Mouse (Mus musculus): Measurements from ENCODE around the gene Atoh7. TPM values are rescaled to one million over a fixed set of nuclear protein-coding genes. Genes with fewer than 3 reads are reported as not detected.

Gene Atoh7
- polyA plus RNA-seq, 1 experiment from 2014 or later, result 2.0 TPM

- no peak overlapping the region for H3K9ac ChIP-seq (ENCODE audit: low read length)
- no peak overlapping the region for H3K4me3 ChIP-seq (ENCODE audit: low read depth, low read length)
- no peaks in the 10 kb centered on the region for H3K4me1 ChIP-seq (ENCODE audit: control insufficient read depth, insufficient read depth, low read length)
- H3K27ac ChIP-seq (ENCODE audit: low read depth, low read length), result no peak overlapping the region
- DNase-seq (ENCODE audit: low spot score, missing footprints) (no peak), ATAC-seq (ENCODE audit: low FRiP score) (no peak)
- no peaks in the 10 kb centered on the region for H3K9me3 ChIP-seq (ENCODE audit: control insufficient read depth, low read length)
- WGBS, result 79% methylated on average over 12 of the region's 12 CpGs
- H3K4me2 ChIP-seq, result no peak overlapping the region
- H3K27me3 ChIP-seq (ENCODE audit: control insufficient read depth, insufficient read depth, low read length), result no peaks in the 10 kb centered on the region
- H3K36me3 ChIP-seq (ENCODE audit: control insufficient read depth, insufficient read depth, low read length), result no peaks in the 10 kb centered on the region
These were observed 38.2 kb upstream of the Atoh7 start for GRCm38 (mm10) chr10:63061266-63061665.

GRCm38 (mm10) chr10:63062696-63063095 lies 36.8 kb upstream of the Atoh7 start:
- Histone ChIP-seq H3K4me1 (ENCODE audit: control insufficient read depth, insufficient read depth, low read length) (no peaks in the 10 kb centered on the region), H3K36me3 (ENCODE audit: control insufficient read depth, insufficient read depth, low read length) (no peaks in the 10 kb centered on the region), H3K9me3 (ENCODE audit: control insufficient read depth, low read length) (no peaks in the 10 kb centered on the region), H3K27ac (ENCODE audit: low read depth, low read length) (no peak overlapping the region), H3K4me2 (no peak overlapping the region), H3K27me3 (ENCODE audit: control insufficient read depth, insufficient read depth, low read length) (no peaks in the 10 kb centered on the region), H3K9ac (ENCODE audit: low read length) (no peak overlapping the region), H3K4me3 (ENCODE audit: low read depth, low read length) (no peak overlapping the region)
- ATAC-seq (ENCODE audit: low FRiP score) (no peak), DNase-seq (ENCODE audit: low spot score, missing footprints) (no peak)
- WGBS, result 98% methylated on average over 5 of the region's 5 CpGs

- WGBS, result 71% methylated on average over 7 of the region's 7 CpGs
- no peak overlapping the region for H3K9ac ChIP-seq (ENCODE audit: low read length)
- no peaks in the 10 kb centered on the region for H3K36me3 ChIP-seq (ENCODE audit: control insufficient read depth, insufficient read depth, low read length)
- no peaks in the 10 kb centered on the region for H3K4me1 ChIP-seq (ENCODE audit: control insufficient read depth, insufficient read depth, low read length)
- no peak overlapping the region for H3K27ac ChIP-seq (ENCODE audit: low read depth, low read length)
- H3K9me3 ChIP-seq (ENCODE audit: control insufficient read depth, low read length), result no peaks in the 10 kb centered on the region
- peak; percentile 65 for DNase-seq (ENCODE audit: low spot score, missing footprints)
- no peak overlapping the region for H3K4me3 ChIP-seq (ENCODE audit: low read depth, low read length)
- no peak overlapping the region for H3K4me2 ChIP-seq
- ATAC-seq (ENCODE audit: low FRiP score), result 0 out of 2 replicates have a peak, but pooled peaks have one; percentile 30
- H3K27me3 ChIP-seq (ENCODE audit: control insufficient read depth, insufficient read depth, low read length), result no peaks in the 10 kb centered on the region
These were observed 36.1 kb upstream of the Atoh7 start for GRCm38 (mm10) chr10:63063365-63063764.

DNA sequence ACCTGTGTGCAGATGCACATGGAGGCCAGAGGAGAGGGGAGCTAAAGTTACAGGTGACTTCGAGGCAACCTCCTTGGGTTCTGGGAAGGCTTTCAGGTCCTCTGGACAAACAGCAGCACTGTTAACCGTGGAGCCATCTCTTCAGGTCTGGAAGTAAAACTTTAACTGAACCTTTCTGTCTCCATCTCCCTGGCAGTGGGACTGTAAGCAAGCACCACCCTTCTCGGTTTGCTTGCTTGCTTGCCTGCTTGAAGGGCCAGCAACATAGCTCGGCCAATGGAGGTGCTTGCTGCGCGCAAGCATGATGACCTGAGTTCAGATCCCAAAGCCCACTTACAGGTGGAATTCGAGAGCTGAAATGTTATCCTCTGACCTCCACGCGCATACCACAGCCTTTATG lies 34.9 kb upstream of the Atoh7 start:
- Histone ChIP-seq H3K36me3 (ENCODE audit: control insufficient read depth, insufficient read depth, low read length) (no peaks in the 10 kb centered on the region), H3K27ac (ENCODE audit: low read depth, low read length) (no peak overlapping the region), H3K4me1 (ENCODE audit: control insufficient read depth, insufficient read depth, low read length) (no peaks in the 10 kb centered on the region), H3K4me3 (ENCODE audit: low read depth, low read length) (no peak overlapping the region), H3K27me3 (ENCODE audit: control insufficient read depth, insufficient read depth, low read length) (no peaks in the 10 kb centered on the region), H3K9ac (ENCODE audit: low read length) (no peak overlapping the region), H3K9me3 (ENCODE audit: control insufficient read depth, low read length) (no peaks in the 10 kb centered on the region), H3K4me2 (no peak overlapping the region)
- WGBS, result 83% methylated on average over 9 of the region's 9 CpGs
- DNase-seq (ENCODE audit: low spot score, missing footprints), result no peak
- no peak for ATAC-seq (ENCODE audit: low FRiP score)

- Histone ChIP-seq H3K36me3 (ENCODE audit: control insufficient read depth, insufficient read depth, low read length) (no peaks in the 10 kb centered on the region), H3K27me3 (ENCODE audit: control insufficient read depth, insufficient read depth, low read length) (no peaks in the 10 kb centered on the region), H3K9ac (ENCODE audit: low read length) (no peak overlapping the region), H3K4me2 (no peak overlapping the region), H3K9me3 (ENCODE audit: control insufficient read depth, low read length) (no peaks in the 10 kb centered on the region), H3K4me1 (ENCODE audit: control insufficient read depth, insufficient read depth, low read length) (no peaks in the 10 kb centered on the region), H3K27ac (ENCODE audit: low read depth, low read length) (no peak overlapping the region), H3K4me3 (ENCODE audit: low read depth, low read length) (no peak overlapping the region)
- no peak for DNase-seq (ENCODE audit: low spot score, missing footprints)
- ATAC-seq (ENCODE audit: low FRiP score), result no peak
- 64% methylated on average over 8 of the region's 8 CpGs for WGBS
These were observed 33.9 kb upstream of the Atoh7 start for GRCm38 (mm10) chr10:63065561-63065960.

- Histone ChIP-seq H3K4me2 (no peak overlapping the region), H3K9ac (ENCODE audit: low read length) (no peak overlapping the region), H3K27ac (ENCODE audit: low read depth, low read length) (no peak overlapping the region), H3K4me1 (ENCODE audit: control insufficient read depth, insufficient read depth, low read length) (no peaks in the 10 kb centered on the region), H3K36me3 (ENCODE audit: control insufficient read depth, insufficient read depth, low read length) (no peaks in the 10 kb centered on the region), H3K9me3 (ENCODE audit: control insufficient read depth, low read length) (no peaks in the 10 kb centered on the region), H3K27me3 (ENCODE audit: control insufficient read depth, insufficient read depth, low read length) (no peaks in the 10 kb centered on the region), H3K4me3 (ENCODE audit: low read depth, low read length) (no peak overlapping the region)
- ATAC-seq (ENCODE audit: low FRiP score) (peak; percentile 86), DNase-seq (ENCODE audit: low spot score, missing footprints) (peak; percentile 97)
- 8% methylated on average over 5 of the region's 5 CpGs for WGBS
These were observed 33.5 kb upstream of the Atoh7 start for GRCm38 (mm10) chr10:63065988-63066387.

- DNase-seq (ENCODE audit: low spot score, missing footprints) (no peak), ATAC-seq (ENCODE audit: low FRiP score) (no peak)
- 85% methylated on average over 10 of the region's 10 CpGs for WGBS
- no peak overlapping the region for H3K27ac ChIP-seq (ENCODE audit: low read depth, low read length)
- H3K9ac ChIP-seq (ENCODE audit: low read length), result no peak overlapping the region
- H3K27me3 ChIP-seq (ENCODE audit: control insufficient read depth, insufficient read depth, low read length), result no peaks in the 10 kb centered on the region
- H3K4me1 ChIP-seq (ENCODE audit: control insufficient read depth, insufficient read depth, low read length), result peaks cover 12% of the 10 kb centered on the region
- H3K4me2 ChIP-seq, result no peak overlapping the region
- no peaks in the 10 kb centered on the region for H3K36me3 ChIP-seq (ENCODE audit: control insufficient read depth, insufficient read depth, low read length)
- H3K4me3 ChIP-seq (ENCODE audit: low read depth, low read length), result no peak overlapping the region
- H3K9me3 ChIP-seq (ENCODE audit: control insufficient read depth, low read length), result no peaks in the 10 kb centered on the region
These were observed 13.1 kb upstream of the Atoh7 start for GRCm38 (mm10) chr10:63086304-63086703.

DNA sequence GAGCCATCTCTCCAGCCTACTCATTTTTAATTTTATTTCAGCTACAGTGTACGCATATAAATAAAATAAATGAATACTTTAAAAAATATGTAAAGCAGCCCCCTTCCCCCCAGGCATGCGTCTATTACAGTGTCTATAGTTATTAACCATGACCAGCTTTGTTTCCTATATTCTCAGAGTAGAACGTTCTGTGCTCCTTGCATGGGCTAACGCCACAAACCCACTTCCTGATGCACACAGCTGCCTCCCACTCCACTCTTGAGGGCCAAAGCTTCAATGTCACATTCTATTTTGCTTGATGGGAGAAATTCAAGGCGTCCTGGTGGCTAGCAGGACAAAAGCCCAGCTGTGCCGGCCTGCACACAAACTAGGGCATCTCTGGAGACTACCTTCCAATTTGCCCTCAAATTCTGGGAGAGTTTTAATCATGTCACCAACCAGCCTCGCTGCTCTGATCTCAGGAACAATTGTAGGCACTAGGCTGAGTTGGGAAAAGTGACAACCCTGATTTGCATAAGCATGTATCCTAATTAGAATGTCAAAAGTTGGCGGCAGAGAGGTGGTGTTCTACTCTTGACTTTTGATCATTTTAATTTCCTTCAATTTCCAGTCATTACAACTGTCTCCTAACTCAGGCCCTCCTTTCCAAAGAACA lies 10.2 kb upstream of the Atoh7 start:
- Histone ChIP-seq H3K9me3 (ENCODE audit: control insufficient read depth, low read length) (no peaks in the 10 kb centered on the region), H3K27ac (ENCODE audit: low read depth, low read length) (no peak overlapping the region; the same call in 1 of the 2 replicates), H3K9ac (ENCODE audit: low read length) (peak overlapping the region; percentile 47), H3K4me2 (peak overlapping the region; percentile 48), H3K27me3 (ENCODE audit: control insufficient read depth, insufficient read depth, low read length) (no peaks in the 10 kb centered on the region), H3K36me3 (ENCODE audit: control insufficient read depth, insufficient read depth, low read length) (no peaks in the 10 kb centered on the region), H3K4me3 (ENCODE audit: low read depth, low read length) (peak overlapping the region; percentile 22), H3K4me1 (ENCODE audit: control insufficient read depth, insufficient read depth, low read length) (peaks cover 12% of the 10 kb centered on the region)
- 25% methylated on average over 8 of the region's 8 CpGs for WGBS
- DNase-seq (ENCODE audit: low spot score, missing footprints) (peak; percentile 91), ATAC-seq (ENCODE audit: low FRiP score) (peak; percentile 59; the same call in 1 of the 2 replicates)

GRCm38 (mm10) chr10:63089758-63090571 lies 9.5 kb upstream of the Atoh7 start:
- H3K27me3 ChIP-seq (ENCODE audit: control insufficient read depth, insufficient read depth, low read length), result no peaks in the 10 kb centered on the region
- 2% methylated on average over 26 of the region's 26 CpGs for WGBS
- DNase-seq (ENCODE audit: low spot score, missing footprints) (peak; percentile 89), ATAC-seq (ENCODE audit: low FRiP score) (peak; percentile 43)
- no peaks in the 10 kb centered on the region for H3K9me3 ChIP-seq (ENCODE audit: control insufficient read depth, low read length)
- H3K4me2 ChIP-seq, result peak overlapping the region; percentile 48
- no peaks in the 10 kb centered on the region for H3K36me3 ChIP-seq (ENCODE audit: control insufficient read depth, insufficient read depth, low read length)
- H3K4me3 ChIP-seq (ENCODE audit: low read depth, low read length), result peak overlapping the region; percentile 22
- H3K4me1 ChIP-seq (ENCODE audit: control insufficient read depth, insufficient read depth, low read length), result peaks cover 12% of the 10 kb centered on the region
- H3K9ac ChIP-seq (ENCODE audit: low read length), result peak overlapping the region; percentile 47
- H3K27ac ChIP-seq (ENCODE audit: low read depth, low read length), result peak overlapping the region; percentile 5; the same call in 1 of the 2 replicates
